Mouse (Mus musculus): ENCODE data around the gene Btk. TPM values are rescaled to one million over a fixed set of nuclear protein-coding genes. Genes with fewer than 3 reads are reported as not detected.

The Btk gene
- 0.99 and 1.2 TPM in 2 replicates for polyA plus RNA-seq (2014; fragmentation: Nextera tagmentation; extraction: Ambion mirVana)

DNA sequence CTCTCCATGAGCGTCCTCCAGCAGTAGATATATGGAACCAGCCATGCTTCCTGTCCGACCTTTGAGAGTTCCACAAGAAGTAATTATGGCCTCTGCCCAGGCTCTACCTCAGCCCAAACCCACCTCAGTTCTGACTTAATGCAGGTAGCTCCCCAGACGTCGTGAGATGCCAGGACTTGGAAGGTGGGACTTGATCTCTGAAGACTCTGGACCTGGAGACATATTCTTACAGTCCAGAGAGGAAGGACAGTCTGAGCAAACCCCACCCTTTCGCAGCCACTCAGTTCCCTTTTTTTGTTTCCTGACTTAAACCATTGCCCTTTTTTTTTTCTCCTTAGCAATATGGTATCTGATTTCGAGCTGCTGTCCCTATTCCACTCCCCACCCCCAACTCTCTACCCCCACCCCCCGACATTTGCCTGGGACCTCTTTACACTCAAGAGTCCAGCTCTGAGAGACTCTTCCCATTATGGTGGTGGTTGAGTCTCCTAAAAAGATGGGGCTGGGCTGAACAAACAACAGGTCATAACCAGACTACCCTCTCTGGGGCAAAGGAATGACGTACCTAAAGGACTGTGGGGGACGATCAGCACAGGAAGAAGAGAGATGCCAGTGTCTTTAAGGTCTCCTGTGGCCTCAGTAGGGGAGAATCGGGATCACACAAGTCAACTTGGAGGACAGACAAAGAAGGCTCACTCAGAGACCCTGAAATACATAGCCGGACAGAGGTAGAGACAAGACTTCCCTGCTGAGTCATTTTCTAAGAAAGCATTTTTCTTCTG is at the start of gene Btk:
TSS of gene Btk (minus strand) at position 683 of the 782 bp plus-strand sequence.
- H3K9me3 ChIP-seq (ENCODE audit: control insufficient read depth, low read length) = no peaks in the 10 kb centered on the region
- no peak for ATAC-seq (replicated peaks; ENCODE audit: low FRiP score)
- 90% methylated on average over 11 of the region's 11 CpGs for WGBS
- no peak within 1 kb of the TSS for H3K4me2 ChIP-seq (ENCODE audit: low read depth, low read length, severe bottlenecking)
- H3K4me1 ChIP-seq (replicated peaks; ENCODE audit: control insufficient read depth, insufficient read depth, low read length) = no peaks in the 10 kb centered on the region
- no peak within 1 kb of the TSS for H3K9ac ChIP-seq (ENCODE audit: low read length)
- H3K27me3 ChIP-seq (ENCODE audit: control insufficient read depth, insufficient read depth, low read length) = no peaks in the 10 kb centered on the region
- no peaks in the 10 kb centered on the region for H3K36me3 ChIP-seq (ENCODE audit: control insufficient read depth, insufficient read depth, low read length)
- no peak for DNase-seq (ENCODE audit: low spot score)
- H3K27ac ChIP-seq (ENCODE audit: low read depth, low read length) = no peak within 1 kb of the TSS
- no peak within 1 kb of the TSS for H3K4me3 ChIP-seq (ENCODE audit: low read depth, low read length)

DNA sequence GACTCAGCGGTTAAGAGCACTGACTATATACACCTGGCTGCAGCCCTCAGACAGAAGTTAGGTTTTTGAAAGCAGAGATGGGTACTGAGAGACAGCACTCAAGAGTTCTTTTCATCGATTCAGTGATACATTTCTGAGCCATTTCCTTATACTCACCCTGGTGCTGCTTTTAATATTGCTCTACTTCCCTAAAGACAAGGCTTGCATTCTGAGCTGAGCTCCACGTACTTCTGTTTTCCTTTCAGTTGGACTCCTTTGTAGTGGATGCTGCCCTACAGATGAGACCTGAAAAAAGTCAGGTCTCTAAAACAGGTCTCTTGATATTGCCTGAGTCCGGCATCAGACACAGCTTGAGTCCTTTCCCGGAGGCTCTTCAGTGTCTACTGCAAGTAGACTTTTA is 49.3 kb upstream of the Btk start:
- H3K4me3 ChIP-seq (ENCODE audit: low read depth, low read length) = no peak overlapping the region
- 88% methylated on average over 5 of the region's 5 CpGs for WGBS
- H3K9me3 ChIP-seq (ENCODE audit: control insufficient read depth, low read length) = no peaks in the 10 kb centered on the region
- H3K27ac ChIP-seq (ENCODE audit: low read depth, low read length) = no peak overlapping the region
- no peaks in the 10 kb centered on the region for H3K27me3 ChIP-seq (ENCODE audit: control insufficient read depth, insufficient read depth, low read length)
- H3K4me2 ChIP-seq (ENCODE audit: low read depth, low read length, severe bottlenecking) = no peak overlapping the region
- no peak overlapping the region for H3K9ac ChIP-seq (ENCODE audit: low read length)
- no peaks in the 10 kb centered on the region for H3K4me1 ChIP-seq (replicated peaks; ENCODE audit: control insufficient read depth, insufficient read depth, low read length)
- H3K36me3 ChIP-seq (ENCODE audit: control insufficient read depth, insufficient read depth, low read length) = no peaks in the 10 kb centered on the region
- no peak for DNase-seq (ENCODE audit: low spot score)
- ATAC-seq (replicated peaks; ENCODE audit: low FRiP score) = no peak

DNA sequence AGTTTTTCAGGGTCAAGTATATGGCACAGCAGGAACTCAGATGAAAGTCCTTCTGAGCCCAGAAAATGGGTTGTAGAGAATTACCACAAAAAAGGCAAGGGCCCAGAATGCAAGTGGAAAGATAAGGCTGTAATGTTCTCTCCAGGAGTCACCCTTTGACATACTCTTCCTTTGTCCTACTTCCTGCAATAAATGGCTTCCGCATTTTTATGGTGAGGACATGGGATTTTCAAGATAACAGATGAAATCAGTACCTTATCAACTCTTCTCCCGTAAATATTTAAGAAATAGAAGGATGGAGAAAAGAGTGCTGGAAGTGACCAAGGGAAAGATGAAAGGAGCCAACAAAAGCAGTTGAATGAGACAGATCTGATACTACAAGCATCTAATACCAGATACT is 44.8 kb upstream of the Btk start:
- no peaks in the 10 kb centered on the region for H3K27me3 ChIP-seq (ENCODE audit: control insufficient read depth, insufficient read depth, low read length)
- H3K4me1 ChIP-seq (replicated peaks; ENCODE audit: control insufficient read depth, insufficient read depth, low read length) = no peaks in the 10 kb centered on the region
- no peak overlapping the region for H3K4me3 ChIP-seq (ENCODE audit: low read depth, low read length)
- no peak for ATAC-seq (replicated peaks; ENCODE audit: low FRiP score)
- H3K36me3 ChIP-seq (ENCODE audit: control insufficient read depth, insufficient read depth, low read length) = no peaks in the 10 kb centered on the region
- H3K4me2 ChIP-seq (ENCODE audit: low read depth, low read length, severe bottlenecking) = no peak overlapping the region
- 91% methylated on average over 2 of the region's 2 CpGs for WGBS
- no peak overlapping the region for H3K9ac ChIP-seq (ENCODE audit: low read length)
- no peak overlapping the region for H3K27ac ChIP-seq (ENCODE audit: low read depth, low read length)
- no peak for DNase-seq (ENCODE audit: low spot score)
- no peaks in the 10 kb centered on the region for H3K9me3 ChIP-seq (ENCODE audit: control insufficient read depth, low read length)

DNA sequence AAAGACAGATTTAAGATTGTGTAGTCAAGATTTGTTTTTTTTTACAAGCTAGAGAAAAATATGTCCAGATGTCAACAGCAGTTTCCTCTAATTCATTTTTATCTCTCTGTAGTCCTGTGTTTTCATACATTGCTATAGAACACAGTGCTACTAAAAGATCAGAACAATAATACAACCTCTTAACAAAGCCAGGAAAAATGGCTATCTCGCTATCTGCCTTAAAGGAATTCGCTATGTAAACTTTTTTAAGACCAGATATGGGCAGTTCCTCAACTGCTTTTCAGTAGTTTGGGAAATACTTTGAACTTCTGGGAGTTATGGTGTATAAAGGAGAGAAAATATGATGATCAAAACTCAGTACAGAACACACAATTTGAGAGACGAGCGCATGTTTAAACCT is 40.0 kb upstream of the Btk start:
- H3K4me2 ChIP-seq (ENCODE audit: low read depth, low read length, severe bottlenecking) = no peak overlapping the region
- no peaks in the 10 kb centered on the region for H3K36me3 ChIP-seq (ENCODE audit: control insufficient read depth, insufficient read depth, low read length)
- H3K27me3 ChIP-seq (ENCODE audit: control insufficient read depth, insufficient read depth, low read length) = no peaks in the 10 kb centered on the region
- DNase-seq (ENCODE audit: low spot score) (no peak), ATAC-seq (replicated peaks; ENCODE audit: low FRiP score) (no peak)
- H3K4me1 ChIP-seq (replicated peaks; ENCODE audit: control insufficient read depth, insufficient read depth, low read length) = no peaks in the 10 kb centered on the region
- no peaks in the 10 kb centered on the region for H3K9me3 ChIP-seq (ENCODE audit: control insufficient read depth, low read length)
- 89% methylated on average over 4 of the region's 4 CpGs for WGBS
- no peak overlapping the region for H3K27ac ChIP-seq (ENCODE audit: low read depth, low read length)
- no peak overlapping the region for H3K4me3 ChIP-seq (ENCODE audit: low read depth, low read length)
- H3K9ac ChIP-seq (ENCODE audit: low read length) = no peak overlapping the region

DNA sequence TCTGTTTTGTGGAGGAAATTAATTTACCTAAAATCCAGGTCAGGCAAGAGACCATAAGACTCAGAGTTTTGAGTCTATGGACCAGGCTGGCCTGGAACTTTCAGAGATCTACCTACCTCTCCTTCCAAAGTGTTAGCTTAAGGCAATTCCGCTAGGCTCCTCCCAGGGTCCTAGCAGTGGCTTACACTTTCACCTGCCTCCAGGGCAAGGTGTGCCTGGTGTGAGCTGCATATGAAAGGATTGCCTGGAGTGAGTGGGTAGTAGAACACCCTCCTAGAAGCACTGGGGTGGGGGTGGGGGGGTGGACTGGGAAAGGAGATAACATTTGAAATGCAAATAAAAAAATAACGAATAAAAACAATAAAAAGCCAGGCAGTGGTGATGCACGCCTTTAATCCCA is 38.3 kb upstream of the Btk start:
- DNase-seq (ENCODE audit: low spot score) = no peak
- 91% methylated on average over 3 of the region's 3 CpGs for WGBS
- Histone ChIP-seq H3K4me3 (ENCODE audit: low read depth, low read length) (no peak overlapping the region), H3K9ac (ENCODE audit: low read length) (no peak overlapping the region), H3K4me1 (replicated peaks; ENCODE audit: control insufficient read depth, insufficient read depth, low read length) (no peaks in the 10 kb centered on the region), H3K9me3 (ENCODE audit: control insufficient read depth, low read length) (no peaks in the 10 kb centered on the region), H3K27ac (ENCODE audit: low read depth, low read length) (no peak overlapping the region), H3K4me2 (ENCODE audit: low read depth, low read length, severe bottlenecking) (no peak overlapping the region), H3K27me3 (ENCODE audit: control insufficient read depth, insufficient read depth, low read length) (no peaks in the 10 kb centered on the region), H3K36me3 (ENCODE audit: control insufficient read depth, insufficient read depth, low read length) (no peaks in the 10 kb centered on the region)
- no peak for ATAC-seq (replicated peaks; ENCODE audit: low FRiP score)

DNA sequence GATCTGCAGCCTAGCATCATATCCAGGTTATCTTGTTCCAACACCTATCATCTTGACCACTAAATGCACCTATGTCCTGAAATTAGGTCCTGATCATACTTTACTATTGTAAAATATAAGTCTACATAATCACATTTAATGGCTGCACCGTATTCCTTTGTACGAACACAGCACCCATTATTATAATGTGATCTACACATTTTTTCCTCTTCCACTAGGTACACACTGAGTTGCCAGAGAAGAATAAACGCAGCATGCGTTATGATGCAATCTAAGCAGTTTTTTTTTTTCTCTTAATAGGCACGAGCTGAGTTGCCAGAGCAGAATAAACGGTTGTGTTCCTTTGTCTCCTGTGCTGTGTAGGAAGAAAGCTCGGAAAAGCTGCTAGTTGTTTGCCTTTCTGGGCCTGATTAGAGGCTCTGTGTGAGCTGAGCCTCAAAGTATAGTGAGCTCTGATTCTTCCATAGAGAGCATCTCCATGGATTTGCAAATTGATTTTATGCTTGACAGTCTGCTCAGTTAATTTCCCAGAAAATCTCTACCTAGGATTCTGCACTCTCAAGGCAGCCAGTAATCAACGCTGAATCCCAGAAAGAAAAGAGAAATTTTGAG is 37.0 kb upstream of the Btk start:
- peak; percentile 83 for ATAC-seq (replicated peaks; ENCODE audit: low FRiP score)
- no peak overlapping the region for H3K4me2 ChIP-seq (ENCODE audit: low read depth, low read length, severe bottlenecking)
- 26% methylated on average over 8 of the region's 8 CpGs for WGBS

DNA sequence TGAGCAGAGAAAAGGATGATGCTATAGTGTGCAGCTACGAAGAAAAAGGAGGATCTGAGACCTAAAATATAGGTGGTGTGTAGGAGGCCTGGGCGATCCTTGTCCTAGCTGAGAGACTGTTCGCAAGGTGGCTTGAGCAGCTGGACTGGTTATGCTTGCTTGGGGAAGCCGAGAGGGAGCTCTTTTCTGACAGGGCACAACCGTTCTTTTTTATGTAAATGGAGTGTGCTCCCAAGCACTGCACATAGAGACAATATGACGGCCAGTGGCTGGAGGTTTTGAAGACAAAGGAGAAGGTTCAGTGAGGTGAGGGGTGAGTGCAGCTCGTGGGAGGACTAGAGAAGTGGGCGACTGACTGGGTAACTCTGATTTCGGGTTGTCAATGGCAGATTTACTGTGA is 36.3 kb upstream of the Btk start:
- Histone ChIP-seq H3K27me3 (ENCODE audit: control insufficient read depth, insufficient read depth, low read length) (no peaks in the 10 kb centered on the region), H3K4me2 (ENCODE audit: low read depth, low read length, severe bottlenecking) (0 out of 2 replicates have a peak overlapping the region, but pooled peaks have one; percentile 21), H3K27ac (ENCODE audit: low read depth, low read length) (peak overlapping the region; percentile 53; the same call in 1 of the 2 replicates)

More for the DNA sequence above, 37.0 kb upstream of the Btk start:
- no peak overlapping the region for H3K9ac ChIP-seq (ENCODE audit: low read length)
- H3K27ac ChIP-seq (ENCODE audit: low read depth, low read length) = peak overlapping the region; percentile 53
- no peak overlapping the region for H3K4me3 ChIP-seq (ENCODE audit: low read depth, low read length)
- H3K4me1 ChIP-seq (replicated peaks; ENCODE audit: control insufficient read depth, insufficient read depth, low read length) = no peaks in the 10 kb centered on the region
- no peaks in the 10 kb centered on the region for H3K36me3 ChIP-seq (ENCODE audit: control insufficient read depth, insufficient read depth, low read length)
- H3K27me3 ChIP-seq (ENCODE audit: control insufficient read depth, insufficient read depth, low read length) = no peaks in the 10 kb centered on the region
- DNase-seq (ENCODE audit: low spot score) = no peak
- no peaks in the 10 kb centered on the region for H3K9me3 ChIP-seq (ENCODE audit: control insufficient read depth, low read length)

DNA sequence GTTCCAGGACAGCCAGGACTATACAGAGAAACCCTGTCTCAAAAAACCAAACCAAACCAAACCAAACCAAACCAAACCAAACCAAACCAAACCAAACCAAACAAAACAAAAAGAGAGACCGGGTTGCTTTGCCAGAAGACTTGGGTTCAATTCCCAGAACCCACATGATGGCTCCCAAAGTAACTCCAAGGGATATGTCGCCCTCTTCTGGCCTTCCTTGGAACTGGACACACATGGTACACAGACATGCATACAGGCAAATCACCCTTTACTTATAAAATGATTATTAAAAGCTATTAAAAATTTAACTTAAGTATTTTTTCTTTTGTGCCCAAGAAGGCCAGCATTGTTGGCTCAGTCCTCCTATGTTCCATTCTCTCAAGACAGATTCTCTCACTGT is 30.9 kb upstream of the Btk start:
- DNase-seq (ENCODE audit: low spot score) (no peak), ATAC-seq (replicated peaks; ENCODE audit: low FRiP score) (no peak)
- H3K4me3 ChIP-seq (ENCODE audit: low read depth, low read length) = no peak overlapping the region
- H3K9ac ChIP-seq (ENCODE audit: low read length) = no peak overlapping the region
- no peaks in the 10 kb centered on the region for H3K9me3 ChIP-seq (ENCODE audit: control insufficient read depth, low read length)
- no peak overlapping the region for H3K27ac ChIP-seq (ENCODE audit: low read depth, low read length)
- WGBS = 60% methylated on average over 2 of the region's 2 CpGs
- H3K36me3 ChIP-seq (ENCODE audit: control insufficient read depth, insufficient read depth, low read length) = no peaks in the 10 kb centered on the region
- no peak overlapping the region for H3K4me2 ChIP-seq (ENCODE audit: low read depth, low read length, severe bottlenecking)
- H3K4me1 ChIP-seq (replicated peaks; ENCODE audit: control insufficient read depth, insufficient read depth, low read length) = no peaks in the 10 kb centered on the region
- no peaks in the 10 kb centered on the region for H3K27me3 ChIP-seq (ENCODE audit: control insufficient read depth, insufficient read depth, low read length)

More for the DNA sequence above, 36.3 kb upstream of the Btk start:
- Histone ChIP-seq H3K9ac (ENCODE audit: low read length) (0 out of 2 replicates have a peak overlapping the region, but pooled peaks have one; percentile 20), H3K4me1 (replicated peaks; ENCODE audit: control insufficient read depth, insufficient read depth, low read length) (no peaks in the 10 kb centered on the region), H3K4me3 (ENCODE audit: low read depth, low read length) (no peak overlapping the region), H3K9me3 (ENCODE audit: control insufficient read depth, low read length) (no peaks in the 10 kb centered on the region), H3K36me3 (ENCODE audit: control insufficient read depth, insufficient read depth, low read length) (no peaks in the 10 kb centered on the region)
- DNase-seq (ENCODE audit: low spot score) (no peak), ATAC-seq (replicated peaks; ENCODE audit: low FRiP score) (peak; percentile 73)
- 26% methylated on average over 9 of the region's 9 CpGs for WGBS

All from forebrain, embryonic 11.5 days (tissue).